Mouse (Mus musculus): ENCODE results near the gene Chsy1.

DNA sequence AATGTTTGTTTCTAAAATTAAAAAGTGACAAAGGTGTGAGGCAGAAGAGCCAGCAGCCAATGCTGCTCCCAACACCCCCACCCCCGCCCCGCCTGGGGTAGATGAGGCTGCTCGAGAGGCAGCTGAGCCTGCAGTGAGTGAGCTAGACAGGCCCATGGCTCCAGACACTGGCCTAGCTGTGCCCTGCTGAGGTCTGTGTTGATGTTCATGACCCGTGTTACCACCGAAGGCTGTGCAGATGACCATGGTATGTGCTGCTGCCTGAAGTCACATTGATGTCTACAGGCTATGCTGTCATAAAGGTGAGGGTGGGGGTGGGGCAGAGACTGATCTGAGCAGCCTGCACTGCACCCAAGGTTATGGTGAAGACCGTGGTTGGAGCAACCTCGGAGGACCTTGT is 10.5 kb upstream of the Chsy1 start:
- TF ChIP-seq CTCF (IDR thresholded peaks at IDR 0.05; ENCODE audit: extremely low read depth, insufficient read depth, low read length), result no peak
- TF ChIP-seq POLR2A (IDR thresholded peaks at IDR 0.05; ENCODE audit: extremely low read depth, insufficient read depth, low read length), result no peak
